Mouse (Mus musculus): Measurements from ENCODE around the gene P2ry4.

DNA sequence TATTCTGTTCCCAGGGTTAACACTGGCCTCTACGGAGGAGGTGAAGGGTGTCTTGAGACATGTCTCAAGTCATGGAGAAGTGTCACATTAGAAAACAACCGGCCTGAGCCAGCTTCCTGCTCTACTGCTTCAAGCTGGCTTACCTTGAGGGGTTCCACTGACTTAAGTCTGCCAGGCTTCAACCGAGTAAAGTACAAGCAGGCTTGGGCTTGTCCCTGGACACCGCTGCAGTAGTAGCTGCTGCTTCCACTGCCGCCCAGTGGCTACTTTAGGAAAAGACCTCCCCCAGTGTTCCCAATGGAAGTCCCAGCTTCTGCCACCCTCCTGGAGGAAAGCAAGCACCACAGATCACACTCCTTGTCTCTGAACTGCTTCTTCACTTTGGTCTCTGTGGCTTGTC, 2.8 kb upstream of the P2ry4 start:
- TF ChIP-seq GATA1 (IDR thresholded peaks at IDR 0.05; ENCODE audit: borderline replicate concordance, low read length): no peak
- no peak for TF ChIP-seq FLI1 (IDR thresholded peaks at IDR 0.05; ENCODE audit: low read length)

Measured in megakaryocyte, embryonic 14.5 days (primary cell).